ENCODE assay signal across 15 mouse cellular contexts in genomic region chr6:143140884-143141283, GRCm38 (mm10).
"Had no signal": no experiment of that assay in that cellular context is flagged by ENCODE, and none has a peak within 500 bp of the region (broad histone marks: within the 10 kb centered on the region; RNA-seq: fewer than 3 reads in every experiment).

No protein-coding gene starts in this region.

- DNase-seq: kidney, adult 9 months; kidney, postnatal 36 days; layer of hippocampus, adult 9-11 months; layer of hippocampus, postnatal 36 days; lung, adult 18-20 months; lung, postnatal 4 days; thymus, postnatal 4 days had no signal

- H3K36me3 ChIP-seq: limb, embryonic 13.5 days; midbrain, embryonic 13.5 days; neural tube, embryonic 15.5 days had no signal

- H3K9me3 ChIP-seq: limb, embryonic 13.5 days; megakaryocyte, embryonic 14.5 days; midbrain, embryonic 13.5 days; neural tube, embryonic 15.5 days had no signal

- ATAC-seq: midbrain, embryonic 13.5 days had no signal

- H3K27me3 ChIP-seq: limb, embryonic 13.5 days; midbrain, embryonic 13.5 days; neural tube, embryonic 15.5 days had no signal

- H3K4me2 ChIP-seq: limb, embryonic 13.5 days; midbrain, embryonic 13.5 days; neural tube, embryonic 15.5 days had no signal

- H3K9ac ChIP-seq: limb, embryonic 13.5 days; liver, embryonic 14.5 days; midbrain, embryonic 13.5 days; neural tube, embryonic 15.5 days had no signal

- H3K27ac ChIP-seq: kidney, postnatal 0 days; limb, embryonic 13.5 days; liver, embryonic 14.5 days; midbrain, embryonic 13.5 days; neural tube, embryonic 15.5 days; stomach, postnatal 0 days had no signal

- H3K4me3 ChIP-seq: limb, embryonic 13.5 days; megakaryocyte, embryonic 14.5 days; midbrain, embryonic 13.5 days; myocyte; neural tube, embryonic 15.5 days had no signal
